Mouse (Mus musculus): ENCODE results near the gene Ptchd3. TPM values are rescaled to one million over a fixed set of nuclear protein-coding genes. Genes with fewer than 3 reads are reported as not detected.

Ptchd3 gene
- total RNA-seq, 2 experiments from 2014 or later = not detected

Other genes starting within 250 kb of the Ptchd3 start
- gene B3gntl1, start 157.1 kb upstream of the Ptchd3 start, total RNA-seq (2015; ENCODE audit: low replicate concordance) = not detected in 2 replicates
- gene B3gntl1, start 157.1 kb upstream of the Ptchd3 start, total RNA-seq (2017; ENCODE audit: low replicate concordance) = 0.53 and 3.0 TPM in 2 replicates
- 2.2 and 6.7 TPM in 2 replicates for gene Metrnl, start 128.7 kb upstream of the Ptchd3 start, total RNA-seq (2015; ENCODE audit: low replicate concordance)
- gene Metrnl, start 128.7 kb upstream of the Ptchd3 start, total RNA-seq (2017; ENCODE audit: low replicate concordance) = 1.2 and 4.4 TPM in 2 replicates

Measured in erythroid progenitor cell, adult 5-6 weeks (primary cell).